21 mouse cellular contexts compared by ENCODE assay signal in genomic region chr6:71503670-71504069, GRCm38 (mm10).
"Had no signal": no experiment of that assay in that cellular context is flagged by ENCODE, and none has a peak within 500 bp of the region (broad histone marks: within the 10 kb centered on the region; RNA-seq: fewer than 3 reads in every experiment).

No protein-coding gene starts in this region.

- H3K27ac ChIP-seq: gastrocnemius, adult 2 months; heart, embryonic 10.5 days; hindbrain, embryonic 10.5 days; hindbrain, embryonic 12.5 days; hindbrain, embryonic 14.5 days; limb, embryonic 13.5 days; limb, embryonic 15.5 days; liver, embryonic 13.5 days; liver, embryonic 15.5 days had no signal

- ATAC-seq: hindbrain, embryonic 16.5 days had no signal

- H3K9me3 ChIP-seq: heart, embryonic 10.5 days; heart, embryonic 12.5 days; hindbrain, embryonic 10.5 days; hindbrain, embryonic 12.5 days; limb, embryonic 13.5 days; limb, embryonic 15.5 days; liver, embryonic 13.5 days; liver, embryonic 15.5 days had no signal

- H3K4me1 ChIP-seq: heart, embryonic 10.5 days; hindbrain, embryonic 10.5 days; hindbrain, embryonic 12.5 days; limb, embryonic 13.5 days; limb, embryonic 15.5 days; liver, embryonic 13.5 days; liver, embryonic 15.5 days had no signal

- H3K9ac ChIP-seq: heart, embryonic 12.5 days; hindbrain, embryonic 12.5 days; hindbrain, embryonic 14.5 days; limb, embryonic 13.5 days; limb, embryonic 15.5 days; liver, embryonic 13.5 days; liver, embryonic 15.5 days had no signal

- H3K27me3 ChIP-seq: heart, embryonic 12.5 days; hindbrain, embryonic 12.5 days; limb, embryonic 13.5 days; limb, embryonic 15.5 days; liver, embryonic 13.5 days; liver, embryonic 15.5 days had no signal

- DNase-seq: gastrocnemius, adult 2 months; gastrocnemius, postnatal 10 days; gastrocnemius, postnatal 25 days; heart, postnatal 4 days; kidney, adult 18-20 months; kidney, adult 8-10 months; kidney, postnatal 14 days; kidney, postnatal 36 days; layer of hippocampus, postnatal 36 days; left cerebral cortex, postnatal 4 days; liver, embryonic 13.5 days had no signal

- H3K4me2 ChIP-seq: heart, embryonic 12.5 days; hindbrain, embryonic 12.5 days; hindbrain, embryonic 14.5 days; limb, embryonic 13.5 days; limb, embryonic 15.5 days; liver, embryonic 11.5 days; liver, embryonic 13.5 days; liver, embryonic 15.5 days had no signal

- H3K4me3 ChIP-seq: gastrocnemius, adult 2 months; heart, embryonic 10.5 days; heart, embryonic 12.5 days; hindbrain, embryonic 10.5 days; hindbrain, embryonic 12.5 days; limb, embryonic 13.5 days; limb, embryonic 15.5 days; liver, embryonic 13.5 days; liver, embryonic 15.5 days had no signal
